Mouse (Mus musculus): ENCODE results near the gene Mmp9. TPM values are rescaled to one million over a fixed set of nuclear protein-coding genes. Genes with fewer than 3 reads are reported as not detected.

The Mmp9 gene
- polyA plus RNA-seq, 1 experiment from 2014 or later = 2.6 TPM

DNA sequence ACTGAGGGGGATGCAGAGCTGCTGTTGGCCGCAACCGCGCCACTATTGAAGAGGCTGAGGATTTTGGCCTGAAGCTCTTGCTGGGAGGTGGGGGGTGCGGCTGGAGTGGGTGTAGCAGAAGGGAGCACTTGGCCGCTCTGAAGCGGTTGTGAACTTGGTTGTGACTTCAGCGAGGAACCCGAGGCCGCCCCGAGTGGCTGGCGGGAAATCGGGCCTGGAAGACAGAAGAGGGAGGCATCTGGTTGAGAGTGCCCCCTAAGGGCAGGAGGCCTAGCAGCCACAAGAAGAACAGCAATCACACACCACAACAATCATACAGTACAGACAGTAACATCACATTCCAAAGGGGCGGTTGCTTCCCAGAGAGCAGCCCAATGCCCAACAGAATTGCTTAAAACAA lies 61.4 kb downstream of the Mmp9 start:
- 92% methylated on average over 13 of the region's 13 CpGs for WGBS
- no peak for ATAC-seq (replicated peaks; ENCODE audit: low FRiP score)
- no peak overlapping the region for H3K27ac ChIP-seq
- no peaks in the 10 kb centered on the region for H3K9me3 ChIP-seq (replicated peaks)
- H3K36me3 ChIP-seq = peaks cover 84% of the 10 kb centered on the region
- H3K4me2 ChIP-seq = no peak overlapping the region
- peaks cover 19% of the 10 kb centered on the region for H3K4me1 ChIP-seq
- H3K27me3 ChIP-seq = peaks cover 28% of the 10 kb centered on the region
- no peak overlapping the region for H3K4me3 ChIP-seq (replicated peaks)
- no peak overlapping the region for H3K9ac ChIP-seq

- WGBS = 86% methylated on average over 3 of the region's 3 CpGs
Measured at GRCm38 (mm10) chr2:165003108-165003507, 62.5 kb downstream of the Mmp9 start.

DNA sequence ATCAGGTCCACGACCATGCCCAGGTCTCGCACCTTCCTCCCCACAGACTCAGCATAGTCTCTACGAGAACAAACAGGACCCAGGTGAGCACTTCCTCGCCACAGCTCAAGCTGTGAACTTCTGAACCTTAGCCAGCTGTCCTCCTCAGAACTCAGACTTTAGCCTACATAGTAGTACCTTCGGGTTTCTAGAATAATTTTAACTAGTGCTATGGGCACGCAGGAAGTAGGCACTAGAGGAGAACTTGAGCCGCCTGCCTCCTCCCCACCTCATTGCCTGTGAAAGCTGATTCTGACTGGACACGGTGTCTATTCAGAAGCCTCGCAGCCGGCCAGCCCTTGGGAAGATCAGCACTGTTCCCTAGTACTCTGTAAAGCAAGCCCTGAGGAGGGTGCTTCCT lies 63.7 kb downstream of the Mmp9 start:
- no peak overlapping the region for H3K9ac ChIP-seq
- H3K4me3 ChIP-seq (replicated peaks) = no peak overlapping the region
- H3K36me3 ChIP-seq = peaks cover 100% of the 10 kb centered on the region
- H3K4me2 ChIP-seq = no peak overlapping the region
- H3K4me1 ChIP-seq = no peaks in the 10 kb centered on the region
- 86% methylated on average over 10 of the region's 10 CpGs for WGBS
- no peak for ATAC-seq (replicated peaks; ENCODE audit: low FRiP score)
- H3K9me3 ChIP-seq (replicated peaks) = no peaks in the 10 kb centered on the region
- peaks cover 6% of the 10 kb centered on the region; the same call in 1 of the 2 replicates for H3K27me3 ChIP-seq
- H3K27ac ChIP-seq = no peak overlapping the region

More at GRCm38 (mm10) chr2:165003108-165003507, 62.5 kb downstream of the Mmp9 start:
- Histone ChIP-seq H3K9ac (no peak overlapping the region), H3K4me2 (no peak overlapping the region), H3K27ac (no peak overlapping the region), H3K9me3 (replicated peaks) (no peaks in the 10 kb centered on the region), H3K4me1 (peaks cover 8% of the 10 kb centered on the region), H3K27me3 (peaks cover 17% of the 10 kb centered on the region), H3K36me3 (peaks cover 96% of the 10 kb centered on the region), H3K4me3 (replicated peaks) (no peak overlapping the region)
- no peak for ATAC-seq (replicated peaks; ENCODE audit: low FRiP score)

Other genes with a start within 250 kb of the Mmp9 start
- 0.65 and 0.76 TPM in 2 replicates for gene Spint4, start 242.3 kb upstream of the Mmp9 start, polyA plus RNA-seq (2015; fragmentation: Nextera tagmentation; extraction: Ambion mirVana)
- gene Spint5, start 225.5 kb upstream of the Mmp9 start, polyA plus RNA-seq (2015; fragmentation: Nextera tagmentation; extraction: Ambion mirVana) = not detected in 2 replicates
- 1.2 and 1.3 TPM in 2 replicates for gene Wfdc3, start 194.8 kb upstream of the Mmp9 start, polyA plus RNA-seq (2015; fragmentation: Nextera tagmentation; extraction: Ambion mirVana)
- gene Dnttip1, start 194.8 kb upstream of the Mmp9 start, polyA plus RNA-seq (2015; fragmentation: Nextera tagmentation; extraction: Ambion mirVana) = 74.6 and 75.1 TPM in 2 replicates
- 517 and 530 TPM in 2 replicates for gene Ube2c, start 170.9 kb upstream of the Mmp9 start, polyA plus RNA-seq (2015; fragmentation: Nextera tagmentation; extraction: Ambion mirVana)
- 40.1 and 87.2 TPM in 2 replicates for gene Tnnc2, start 160.8 kb upstream of the Mmp9 start, polyA plus RNA-seq (2015; fragmentation: Nextera tagmentation; extraction: Ambion mirVana)
- 21.5 and 24.0 TPM in 2 replicates for gene Snx21, start 155.0 kb upstream of the Mmp9 start, polyA plus RNA-seq (2015; fragmentation: Nextera tagmentation; extraction: Ambion mirVana)
- 20.8 and 21.2 TPM in 2 replicates for gene Acot8, start 135.9 kb upstream of the Mmp9 start, polyA plus RNA-seq (2015; fragmentation: Nextera tagmentation; extraction: Ambion mirVana)
- 9.0 and 9.2 TPM in 2 replicates for gene Zswim3, start 135.7 kb upstream of the Mmp9 start, polyA plus RNA-seq (2015; fragmentation: Nextera tagmentation; extraction: Ambion mirVana)
- 18.4 and 19.8 TPM in 2 replicates for gene Zswim1, start 118.1 kb upstream of the Mmp9 start, polyA plus RNA-seq (2015; fragmentation: Nextera tagmentation; extraction: Ambion mirVana)
- 0.21 TPM in 1 of 2 replicates, not detected in the other for gene Spata25, start 112.2 kb upstream of the Mmp9 start, polyA plus RNA-seq (2015; fragmentation: Nextera tagmentation; extraction: Ambion mirVana)
- 160 and 170 TPM in 2 replicates for gene Ctsa, start 107.9 kb upstream of the Mmp9 start, polyA plus RNA-seq (2015; fragmentation: Nextera tagmentation; extraction: Ambion mirVana)
- gene Neurl2, start 107.3 kb upstream of the Mmp9 start, polyA plus RNA-seq (2015; fragmentation: Nextera tagmentation; extraction: Ambion mirVana) = 7.0 and 8.9 TPM in 2 replicates
- 35.6 and 38.7 TPM in 2 replicates for gene Pltp, start 83.1 kb upstream of the Mmp9 start, polyA plus RNA-seq (2015; fragmentation: Nextera tagmentation; extraction: Ambion mirVana)
- 73.1 and 81.1 TPM in 2 replicates for gene Pcif1, start 61.5 kb upstream of the Mmp9 start, polyA plus RNA-seq (2015; fragmentation: Nextera tagmentation; extraction: Ambion mirVana)
- 12.1 and 14.4 TPM in 2 replicates for gene Zfp335, start 29.0 kb upstream of the Mmp9 start, polyA plus RNA-seq (2015; fragmentation: Nextera tagmentation; extraction: Ambion mirVana)
- gene Slc12a5, start 20.0 kb downstream of the Mmp9 start, polyA plus RNA-seq (2015; fragmentation: Nextera tagmentation; extraction: Ambion mirVana) = 1.1 TPM in 2 replicates
- 73.5 and 79.6 TPM in 2 replicates for gene Ncoa5, start 94.1 kb downstream of the Mmp9 start, polyA plus RNA-seq (2015; fragmentation: Nextera tagmentation; extraction: Ambion mirVana)
- gene Cd40, start 114.8 kb downstream of the Mmp9 start, polyA plus RNA-seq (2015; fragmentation: Nextera tagmentation; extraction: Ambion mirVana) = 7.4 and 8.4 TPM in 2 replicates
- gene 1700025C18Rik, start 150.0 kb downstream of the Mmp9 start, polyA plus RNA-seq (2015; fragmentation: Nextera tagmentation; extraction: Ambion mirVana) = not detected in 2 replicates